Mouse (Mus musculus) megakaryocyte, embryonic 14.5 days (primary cell): ENCODE measurements around the gene Srrm4.

Experiments
- FLI1 ChIP-seq: IDR thresholded peaks from 2 replicates; pipeline ENCODE4 v1.6.1; 2012; ENCODE audit warnings: low read length, inconsistent platforms, mixed read lengths
- GATA1 ChIP-seq: IDR thresholded peaks from 3 replicates; pipeline ENCODE4 v1.6.1; 2012; ENCODE audit warnings: mixed read lengths, low read length, inconsistent platforms, borderline replicate concordance

- no peak for TF ChIP-seq GATA1
- TF ChIP-seq FLI1, result no peak
Measured at GRCm38 (mm10) chr5:116421791-116422481, 169.7 kb downstream of the Srrm4 start.
